Mouse (Mus musculus): ENCODE results near the gene Tbc1d22a. TPM values are rescaled to one million over a fixed set of nuclear protein-coding genes. Genes with fewer than 3 reads are reported as not detected.
A peak's percentile ranks its signal among the peaks of the same experiment; 100 is the strongest.

Gene Tbc1d22a
- total and polyA plus RNA-seq, 3 experiments, result 15.1 to 21.1 TPM; not detected in 1

DNA sequence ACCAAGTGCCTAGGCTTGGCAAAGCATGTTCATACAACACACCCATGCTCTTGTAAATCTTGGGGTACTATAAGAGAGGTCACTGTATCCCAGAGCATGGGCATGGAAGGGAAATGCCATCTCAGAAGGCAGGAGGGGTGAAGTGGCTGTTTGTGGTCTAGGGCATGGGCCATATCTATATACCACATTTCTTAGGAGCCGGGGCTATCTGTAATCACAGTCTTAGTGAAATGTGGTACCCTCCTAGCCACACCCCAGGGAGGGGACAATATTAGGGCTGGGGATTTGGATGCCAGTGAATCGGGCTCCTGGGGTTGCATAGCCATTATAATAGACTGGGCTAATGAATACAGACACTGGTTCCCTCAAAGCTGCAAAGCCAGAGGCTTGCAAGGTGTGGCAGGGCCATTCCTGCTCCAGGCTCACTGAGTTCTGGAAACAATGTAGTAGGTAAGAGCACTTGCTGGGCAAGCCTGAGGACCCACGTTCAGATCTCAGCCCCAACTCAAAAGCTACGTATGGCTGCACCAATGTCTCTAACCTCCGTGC lies 197.3 kb downstream of the Tbc1d22a start:
- no peaks in the 10 kb centered on the region; a peak in 1 of 4 replicates for H3K36me3 ChIP-seq (ENCODE audit: control insufficient read depth in 1 of 2, insufficient read depth in 2 of 2, low read length in 2 of 2)
- no peaks in the 10 kb centered on the region for H3K4me1 ChIP-seq (ENCODE audit: control insufficient read depth in 1 of 2, insufficient read depth in 2 of 2, low read length in 2 of 2)
- no peaks in the 10 kb centered on the region for H3K9me3 ChIP-seq (replicated peaks; ENCODE audit: insufficient read depth, low read length)
- no peaks in the 10 kb centered on the region for H3K79me2 ChIP-seq (ENCODE audit: control insufficient read depth, insufficient read depth, low read length, poor library complexity)
- H3K27ac ChIP-seq (ENCODE audit: control insufficient read depth, low read depth, low read length), result no peak overlapping the region
- DNase-seq (ENCODE audit: low read depth, low spot score), result peak; percentile 8
- H3K9ac ChIP-seq (ENCODE audit: control insufficient read depth, low read depth, low read length, poor library complexity, severe bottlenecking), result no peak overlapping the region
- no peak for TF ChIP-seq NELFE (IDR thresholded peaks at IDR 0.05; ENCODE audit: low read depth, low read length)
- no peak for TF ChIP-seq MXI1 (IDR thresholded peaks at IDR 0.05; ENCODE audit: low read depth, low read length)
- no peak for TF ChIP-seq MAZ (IDR thresholded peaks at IDR 0.05; ENCODE audit: low read depth, low read length)
- no peak for TF ChIP-seq GABPA (IDR thresholded peaks at IDR 0.05; ENCODE audit: low read depth, low read length)
- no peak for TF ChIP-seq E2F4 (IDR thresholded peaks at IDR 0.05; ENCODE audit: borderline replicate concordance, low read depth, low read length)
- TF ChIP-seq EP300 (IDR thresholded peaks at IDR 0.05; ENCODE audit: low read depth in 1 of 2, low read length in 2 of 2), result peak in 1 of 2 experiments; percentile 63; a peak in 2 of 4 replicates
- TF ChIP-seq UBTF (IDR thresholded peaks at IDR 0.05; ENCODE audit: borderline replicate concordance, insufficient read depth, low read depth, low read length), result no peak
- no peak for TF ChIP-seq ZKSCAN1 (IDR thresholded peaks at IDR 0.05; ENCODE audit: low read depth, low read length)
- no peak for TF ChIP-seq TCF12 (IDR thresholded peaks at IDR 0.05; ENCODE audit: low read depth, low read length)
- H3K4me3 ChIP-seq (ENCODE audit: control insufficient read depth in 1 of 2, insufficient read depth in 1 of 2, low read depth in 2 of 2, low read length in 2 of 2), result no peak overlapping the region
- H3K27me3 ChIP-seq (ENCODE audit: control insufficient read depth in 1 of 2, insufficient read depth in 2 of 2, low read length in 2 of 2), result no peaks in the 10 kb centered on the region

DNA sequence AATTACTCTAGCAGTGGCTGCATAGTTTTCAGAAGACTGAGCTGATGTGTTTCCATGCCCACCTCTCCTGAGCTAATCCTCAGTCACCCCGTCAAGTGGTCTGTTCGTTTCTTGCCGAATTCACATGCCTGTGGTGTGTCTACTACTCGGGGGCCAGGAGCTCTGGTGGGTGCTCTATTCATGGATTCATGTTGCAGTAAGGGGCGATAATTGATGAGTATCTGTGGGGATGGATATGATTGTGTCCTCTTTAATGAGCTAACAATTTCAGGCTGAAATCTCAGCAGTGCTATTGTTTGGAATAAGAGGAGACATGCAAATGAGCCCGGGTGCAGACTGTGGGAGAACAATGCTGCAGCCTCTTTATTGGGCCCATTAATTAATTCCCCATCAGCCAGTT lies 201.7 kb downstream of the Tbc1d22a start:
- Histone ChIP-seq H3K4me3 (ENCODE audit: control insufficient read depth in 1 of 2, insufficient read depth in 1 of 2, low read depth in 2 of 2, low read length in 2 of 2) (no peak overlapping the region), H3K27ac (ENCODE audit: control insufficient read depth, low read depth, low read length) (no peak overlapping the region), H3K36me3 (ENCODE audit: control insufficient read depth in 1 of 2, insufficient read depth in 2 of 2, low read length in 2 of 2) (no peaks in the 10 kb centered on the region; a peak in 1 of 4 replicates), H3K9me3 (replicated peaks; ENCODE audit: insufficient read depth, low read length) (no peaks in the 10 kb centered on the region), H3K9ac (ENCODE audit: control insufficient read depth, low read depth, low read length, poor library complexity, severe bottlenecking) (no peak overlapping the region), H3K4me1 (ENCODE audit: control insufficient read depth in 1 of 2, insufficient read depth in 2 of 2, low read length in 2 of 2) (no peaks in the 10 kb centered on the region), H3K79me2 (ENCODE audit: control insufficient read depth, insufficient read depth, low read length, poor library complexity) (no peaks in the 10 kb centered on the region), H3K27me3 (ENCODE audit: control insufficient read depth in 1 of 2, insufficient read depth in 2 of 2, low read length in 2 of 2) (no peaks in the 10 kb centered on the region)
- no peak for TF ChIP-seq GABPA (IDR thresholded peaks at IDR 0.05; ENCODE audit: low read depth, low read length)
- no peak for TF ChIP-seq CTCF (IDR thresholded peaks at IDR 0.05 in 2 of 3, conservative IDR thresholded peaks at IDR 0.05 in 1 of 3; ENCODE audit: control insufficient read depth in 1 of 3, insufficient read depth in 1 of 3, low read depth in 2 of 3, low read length in 3 of 3, poor library complexity in 1 of 3, severe bottlenecking in 1 of 3)
- TF ChIP-seq TAL1 (IDR thresholded peaks at IDR 0.05; ENCODE audit: low read length), result no peak
- TF ChIP-seq NELFE (IDR thresholded peaks at IDR 0.05; ENCODE audit: low read depth, low read length), result no peak
- no peak for TF ChIP-seq MYC (IDR thresholded peaks at IDR 0.05; ENCODE audit: low read depth, low read length)
- no peak for TF ChIP-seq MAZ (IDR thresholded peaks at IDR 0.05; ENCODE audit: low read depth, low read length)
- no peak for TF ChIP-seq GATA1 (IDR thresholded peaks at IDR 0.05; ENCODE audit: low read depth, low read length)
- no peak for TF ChIP-seq MAFK (IDR thresholded peaks at IDR 0.05; ENCODE audit: borderline replicate concordance, low read depth, low read length)
- no peak for TF ChIP-seq POLR2AphosphoS2 (IDR thresholded peaks at IDR 0.05; ENCODE audit: low read length)
- TF ChIP-seq ZC3H11A (IDR thresholded peaks at IDR 0.05; ENCODE audit: low read depth, low read length), result no peak
- TF ChIP-seq ZMIZ1 (IDR thresholded peaks at IDR 0.05; ENCODE audit: low read depth, low read length), result no peak
- TF ChIP-seq NRF1 (IDR thresholded peaks at IDR 0.05; ENCODE audit: insufficient read depth, low read depth, low read length, poor library complexity, severe bottlenecking), result no peak
- no peak for TF ChIP-seq RCOR1 (IDR thresholded peaks at IDR 0.05; ENCODE audit: low read depth, low read length)
- TF ChIP-seq HCFC1 (IDR thresholded peaks at IDR 0.05; ENCODE audit: low read depth, low read length), result no peak
- no peak for TF ChIP-seq RAD21 (IDR thresholded peaks at IDR 0.05; ENCODE audit: low read depth, low read length)
- TF ChIP-seq ETS1 (IDR thresholded peaks at IDR 0.05; ENCODE audit: low read depth, low read length), result no peak
- no peak for DNase-seq (ENCODE audit: low read depth, low spot score)

Data from MEL (cell line).